Mouse (Mus musculus): ENCODE measurements at regions not wholly inside any gene's neighbourhood (a gene's known extent, or its start where the extent isn't known, plus 50 kb on each side); places are given as distances from the start of the nearest gene placed in this dataset.

DNA sequence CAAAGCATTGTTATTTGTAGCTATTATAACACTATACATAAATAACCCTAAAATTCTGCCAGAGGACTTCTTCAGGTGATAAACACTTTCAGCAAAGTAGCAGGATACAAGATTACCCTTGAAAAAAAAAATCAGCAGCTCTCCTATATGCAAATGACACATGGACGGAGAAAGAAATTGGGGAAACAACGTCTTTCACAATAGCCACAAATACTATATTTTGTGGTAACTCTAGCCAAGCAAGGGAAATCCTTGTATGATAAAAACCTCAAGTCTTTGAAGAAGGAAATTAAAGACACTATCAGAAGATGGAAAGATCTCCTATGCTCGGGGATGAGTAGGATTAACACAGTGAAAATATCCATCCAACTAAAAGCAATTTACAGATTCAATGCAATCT is 344.4 kb upstream of the Fbxo33 start:
- Histone ChIP-seq H3K36me3 (ENCODE audit: insufficient read depth, low read length) (no peaks in the 10 kb centered on the region), H3K4me2 (ENCODE audit: low read depth, low read length) (no peak overlapping the region), H3K9me3 (ENCODE audit: low read length) (no peaks in the 10 kb centered on the region), H3K27ac (no peak overlapping the region), H3K4me3 (ENCODE audit: low read length) (no peak overlapping the region), H3K27me3 (ENCODE audit: insufficient read depth, low read length) (no peaks in the 10 kb centered on the region), H3K9ac (replicated peaks; ENCODE audit: low read length) (no peak overlapping the region), H3K4me1 (ENCODE audit: insufficient read depth, low read length) (no peaks in the 10 kb centered on the region)
- no peak for DNase-seq (ENCODE audit: low spot score)
- ATAC-seq: no peak
- TF ChIP-seq CTCF (IDR thresholded peaks at IDR 0.05; ENCODE audit: low read depth): no peak
- 90% methylated on average over 3 of the region's 3 CpGs for WGBS

DNA sequence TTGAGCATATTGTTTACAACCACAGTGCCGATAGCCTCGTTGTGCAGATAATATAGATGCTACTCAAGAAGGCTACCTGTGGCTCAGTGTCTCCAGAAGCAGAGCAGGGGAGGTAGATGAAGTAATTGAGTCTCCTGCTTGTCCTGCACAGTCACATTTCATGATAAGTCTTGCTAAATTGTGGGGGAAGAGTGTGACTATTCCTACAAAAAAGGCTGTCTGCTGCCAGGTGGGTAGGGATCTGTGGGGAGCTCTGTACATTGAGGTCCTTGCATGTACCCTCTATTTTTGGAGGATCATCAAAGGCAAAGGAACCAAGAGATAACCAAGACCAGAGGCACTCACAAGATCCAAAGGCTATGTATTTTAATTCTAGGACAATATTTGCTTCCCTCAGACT is 320.3 kb upstream of the Fbxo33 start:
- no peak overlapping the region for H3K27ac ChIP-seq
- WGBS: 88% methylated on average over 2 of the region's 2 CpGs

DNA sequence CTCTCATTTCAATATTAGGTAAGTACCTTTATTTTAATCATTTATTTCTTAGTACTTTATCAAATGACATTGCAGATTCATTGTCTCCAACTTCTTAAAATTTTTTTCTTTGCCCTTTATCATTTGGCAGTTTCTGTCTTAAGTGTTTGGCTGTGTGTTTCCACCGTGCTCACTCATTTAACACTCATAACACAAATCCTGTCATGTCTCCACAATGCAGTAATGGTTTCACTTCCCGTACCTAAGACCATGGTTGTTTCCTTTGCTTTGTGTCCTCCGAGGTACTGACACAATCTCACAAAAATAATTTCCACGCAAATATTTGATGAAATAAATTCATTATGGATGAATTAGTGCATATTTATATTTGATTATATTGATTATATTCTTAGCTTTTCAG is 311.0 kb upstream of the Fbxo33 start:
- TF ChIP-seq CTCF (IDR thresholded peaks at IDR 0.05; ENCODE audit: low read depth): no peak
- no peak for DNase-seq (ENCODE audit: low spot score)
- Histone ChIP-seq H3K27me3 (ENCODE audit: insufficient read depth, low read length) (no peaks in the 10 kb centered on the region), H3K4me3 (ENCODE audit: low read length) (no peak overlapping the region), H3K36me3 (ENCODE audit: insufficient read depth, low read length) (no peaks in the 10 kb centered on the region), H3K4me2 (ENCODE audit: low read depth, low read length) (no peak overlapping the region), H3K9ac (replicated peaks; ENCODE audit: low read length) (no peak overlapping the region), H3K27ac (no peak overlapping the region), H3K9me3 (ENCODE audit: low read length) (no peaks in the 10 kb centered on the region), H3K4me1 (ENCODE audit: insufficient read depth, low read length) (no peaks in the 10 kb centered on the region)
- ATAC-seq: no peak
- 85% methylated on average over 4 of the region's 4 CpGs for WGBS

More for the DNA sequence above, 320.3 kb upstream of the Fbxo33 start:
- DNase-seq (ENCODE audit: low spot score): no peak
- H3K9ac ChIP-seq (replicated peaks; ENCODE audit: low read length): no peak overlapping the region
- ATAC-seq: no peak
- TF ChIP-seq CTCF (IDR thresholded peaks at IDR 0.05; ENCODE audit: low read depth): no peak
- H3K9me3 ChIP-seq (ENCODE audit: low read length): no peaks in the 10 kb centered on the region
- no peaks in the 10 kb centered on the region for H3K27me3 ChIP-seq (ENCODE audit: insufficient read depth, low read length)
- no peaks in the 10 kb centered on the region for H3K36me3 ChIP-seq (ENCODE audit: insufficient read depth, low read length)
- no peak overlapping the region for H3K4me2 ChIP-seq (ENCODE audit: low read depth, low read length)
- H3K4me1 ChIP-seq (ENCODE audit: insufficient read depth, low read length): no peaks in the 10 kb centered on the region
- no peak overlapping the region for H3K4me3 ChIP-seq (ENCODE audit: low read length)

DNA sequence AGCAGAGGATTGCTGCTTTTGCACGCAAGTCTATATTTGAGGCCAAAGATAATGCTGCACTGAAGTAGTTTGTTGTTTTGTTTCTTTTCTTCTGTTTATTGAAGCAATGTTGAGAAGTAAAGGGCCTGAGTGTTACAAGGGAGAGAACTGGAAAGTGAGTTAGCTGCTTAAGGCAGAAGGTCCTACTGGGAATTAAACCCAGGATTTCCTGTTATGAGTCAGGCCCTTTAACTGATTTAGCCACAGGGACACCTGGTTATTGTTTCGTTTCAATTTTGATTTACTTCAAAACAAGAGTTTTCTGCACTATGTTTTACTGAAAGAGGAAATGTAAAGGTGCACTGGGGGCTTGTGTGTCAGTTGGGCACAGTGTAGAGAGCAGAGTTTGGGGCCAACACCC is 303.8 kb upstream of the Fbxo33 start:
- Histone ChIP-seq H3K4me3 (ENCODE audit: low read length) (no peak overlapping the region), H3K4me1 (ENCODE audit: insufficient read depth, low read length) (no peaks in the 10 kb centered on the region), H3K36me3 (ENCODE audit: insufficient read depth, low read length) (no peaks in the 10 kb centered on the region), H3K9me3 (ENCODE audit: low read length) (no peaks in the 10 kb centered on the region), H3K27me3 (ENCODE audit: insufficient read depth, low read length) (no peaks in the 10 kb centered on the region), H3K4me2 (ENCODE audit: low read depth, low read length) (no peak overlapping the region), H3K9ac (replicated peaks; ENCODE audit: low read length) (no peak overlapping the region), H3K27ac (no peak overlapping the region)
- ATAC-seq: no peak
- 86% methylated on average over 2 of the region's 2 CpGs for WGBS
- no peak for TF ChIP-seq CTCF (IDR thresholded peaks at IDR 0.05; ENCODE audit: low read depth)
- DNase-seq (ENCODE audit: low spot score): no peak

DNA sequence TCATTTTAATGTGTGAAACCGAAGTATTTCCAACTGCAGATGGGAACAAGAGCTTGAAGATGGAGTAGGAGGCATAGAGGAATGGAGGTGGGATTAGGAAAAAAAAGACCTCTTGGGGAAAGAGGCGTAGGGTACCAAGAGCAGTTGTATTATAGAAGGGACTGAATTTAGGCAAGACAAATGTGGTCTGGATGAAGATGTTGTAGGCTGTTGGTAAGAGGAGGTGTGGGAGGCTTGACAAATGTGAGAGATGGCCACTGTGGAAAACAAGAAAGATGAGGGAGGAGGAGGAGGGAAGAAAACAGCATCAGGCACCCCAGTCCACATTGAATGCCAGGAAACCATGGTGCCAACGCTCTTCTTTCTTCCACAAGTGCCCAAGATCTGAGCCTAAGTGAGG is 302.4 kb upstream of the Fbxo33 start:
- no peak for ATAC-seq
- WGBS: 89% methylated on average over 3 of the region's 3 CpGs

DNA sequence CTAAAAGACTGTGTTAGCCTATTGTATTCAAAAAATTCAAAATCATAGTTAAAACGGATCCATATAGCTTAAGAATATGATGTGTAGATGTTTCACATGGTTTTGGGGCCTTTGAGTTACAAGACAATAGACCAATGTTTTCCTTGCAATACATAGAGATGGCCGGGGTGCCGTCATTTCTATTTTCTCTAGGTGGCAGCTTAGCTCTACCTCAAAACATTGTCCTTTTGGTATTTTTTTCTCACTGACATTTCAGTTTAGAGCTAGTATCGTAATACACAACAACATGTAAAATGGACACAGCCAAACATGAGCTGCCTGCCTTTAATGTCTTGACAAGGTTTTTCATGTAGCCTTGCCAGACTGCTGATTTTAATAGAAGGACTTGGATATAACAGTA is 290.3 kb upstream of the Fbxo33 start:
- Histone ChIP-seq H3K36me3 (ENCODE audit: insufficient read depth, low read length) (no peaks in the 10 kb centered on the region), H3K27me3 (ENCODE audit: insufficient read depth, low read length) (no peaks in the 10 kb centered on the region), H3K9me3 (ENCODE audit: low read length) (no peaks in the 10 kb centered on the region), H3K4me2 (ENCODE audit: low read depth, low read length) (no peak overlapping the region), H3K4me3 (ENCODE audit: low read length) (no peak overlapping the region), H3K4me1 (ENCODE audit: insufficient read depth, low read length) (no peaks in the 10 kb centered on the region), H3K27ac (no peak overlapping the region), H3K9ac (replicated peaks; ENCODE audit: low read length) (no peak overlapping the region)
- peak; percentile 58 for DNase-seq (ENCODE audit: low spot score)
- no peak for ATAC-seq
- peak; percentile 53 for TF ChIP-seq CTCF (IDR thresholded peaks at IDR 0.05; ENCODE audit: low read depth)
- WGBS: 78% methylated on average over 4 of the region's 4 CpGs

More for the DNA sequence above, 302.4 kb upstream of the Fbxo33 start:
- H3K4me3 ChIP-seq (ENCODE audit: low read length): no peak overlapping the region
- H3K9me3 ChIP-seq (ENCODE audit: low read length): no peaks in the 10 kb centered on the region
- no peaks in the 10 kb centered on the region for H3K4me1 ChIP-seq (ENCODE audit: insufficient read depth, low read length)
- H3K36me3 ChIP-seq (ENCODE audit: insufficient read depth, low read length): no peaks in the 10 kb centered on the region
- H3K27ac ChIP-seq: no peak overlapping the region
- TF ChIP-seq CTCF (IDR thresholded peaks at IDR 0.05; ENCODE audit: low read depth): no peak
- no peaks in the 10 kb centered on the region for H3K27me3 ChIP-seq (ENCODE audit: insufficient read depth, low read length)
- H3K9ac ChIP-seq (replicated peaks; ENCODE audit: low read length): no peak overlapping the region
- no peak overlapping the region for H3K4me2 ChIP-seq (ENCODE audit: low read depth, low read length)
- DNase-seq (ENCODE audit: low spot score): no peak

DNA sequence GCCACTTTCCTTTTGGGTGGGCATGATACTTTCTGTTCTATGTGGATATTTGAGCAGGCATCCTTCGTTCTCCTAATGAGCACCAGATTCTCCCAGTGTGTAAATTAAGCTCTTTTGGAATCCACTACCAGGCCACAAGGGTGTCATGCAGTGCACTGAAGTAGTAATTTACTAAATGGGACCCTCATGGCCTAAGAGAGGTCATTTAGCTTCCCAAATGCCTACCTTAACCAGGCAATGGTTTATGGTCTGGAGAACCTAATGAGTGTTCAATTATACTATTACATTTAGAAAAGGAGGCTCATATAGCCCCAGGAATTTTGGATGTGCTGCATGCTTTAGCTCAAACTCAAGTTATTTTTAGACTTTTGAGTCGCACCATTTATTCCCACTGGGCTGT is 289.6 kb upstream of the Fbxo33 start:
- no peak overlapping the region for H3K9ac ChIP-seq (replicated peaks; ENCODE audit: low read length)
- whole genome bisulfite sequencing: 60% methylated on average over 2 of the region's 2 CpGs
- no peak overlapping the region for H3K4me3 ChIP-seq (ENCODE audit: low read length)
- DNase-seq (ENCODE audit: low spot score): no peak
- no peaks in the 10 kb centered on the region for H3K36me3 ChIP-seq (ENCODE audit: insufficient read depth, low read length)
- TF ChIP-seq CTCF (IDR thresholded peaks at IDR 0.05; ENCODE audit: low read depth): no peak
- H3K9me3 ChIP-seq (ENCODE audit: low read length): no peaks in the 10 kb centered on the region
- H3K4me1 ChIP-seq (ENCODE audit: insufficient read depth, low read length): no peaks in the 10 kb centered on the region
- ATAC-seq: no peak
- H3K27me3 ChIP-seq (ENCODE audit: insufficient read depth, low read length): no peaks in the 10 kb centered on the region
- H3K4me2 ChIP-seq (ENCODE audit: low read depth, low read length): no peak overlapping the region
- no peak overlapping the region for H3K27ac ChIP-seq

Data from hindbrain, postnatal 0 days (tissue).